Mouse (Mus musculus) olfactory bulb, adult 2 months (tissue): ENCODE data around the gene Rel.

Source experiments
- CTCF ChIP-seq: fragments of 200-500 bp; IDR thresholded peaks from 2 replicates; pipeline ENCODE4 v1.5.1; 2012; ENCODE audit warnings: low read depth, mild to moderate bottlenecking, low read length, moderate library complexity; ENCODE audit not compliant: insufficient read depth
- POLR2A ChIP-seq: fragments of 200-500 bp; IDR thresholded peaks from 2 replicates; pipeline ENCODE4 v1.6.1; 2012; ENCODE audit warnings: mild to moderate bottlenecking, low read depth, low read length, moderate library complexity; ENCODE audit not compliant: insufficient read depth

- TF ChIP-seq CTCF (no peak), POLR2A (no peak)
Observed at GRCm38 (mm10) chr11:23778787-23779201, 8.0 kb upstream of the Rel start.
